Mouse (Mus musculus) MEL (cell line): ENCODE measurements around the gene Tepsin. TPM values are rescaled to one million over a fixed set of nuclear protein-coding genes. Genes with fewer than 3 reads are reported as not detected.

Experiments
- DNase-seq: peaks from one replicate; pipeline ENCODE4 v3.0.0; 2011; ENCODE audit warnings: low read depth, low spot score
- H3K27ac ChIP-seq: 2 replicates; pipeline ENCODE4 v1.5.1; 2012; ENCODE audit warnings: low read depth, mild to moderate bottlenecking, control low read depth, low read length, moderate library complexity; ENCODE audit not compliant: control insufficient read depth
- H3K27me3 ChIP-seq, 2 experiments: fragments of 150-350 bp in 1 of 2; sonication (generic) in 1 of 2; 2 replicates each; pipeline ENCODE4 v1.6.1; 2012; ENCODE audit warnings: low read length in 2 of 2, mild to moderate bottlenecking in 2 of 2, improper control_type of control experiment in 1 of 2, moderate library complexity in 1 of 2; ENCODE audit not compliant: insufficient read depth in 2 of 2, control insufficient read depth in 1 of 2
- H3K36me3 ChIP-seq, 2 experiments: 2 replicates each; pipeline ENCODE4 v1.6.1; 2012 to 2014; ENCODE audit warnings: low read length in 2 of 2, improper control_type of control experiment in 1 of 2, inconsistent platforms in 1 of 2, mild to moderate bottlenecking in 1 of 2; ENCODE audit not compliant: insufficient read depth in 2 of 2, control insufficient read depth in 1 of 2
- H3K4me1 ChIP-seq, 2 experiments: fragments of 150-350 bp in 1 of 2; sonication (generic) in 1 of 2; 2 replicates each; pipeline ENCODE4 v1.6.1; 2012; ENCODE audit warnings: low read length in 2 of 2, improper control_type of control experiment in 1 of 2, mild to moderate bottlenecking in 1 of 2; ENCODE audit not compliant: insufficient read depth in 2 of 2, control insufficient read depth in 1 of 2
- H3K4me3 ChIP-seq, 2 experiments: fragments of 150-350 bp in 1 of 2; sonication (generic) in 1 of 2; 2 replicates each; pipeline ENCODE4 v1.5.1; 2012; ENCODE audit warnings: low read depth in 2 of 2, low read length in 2 of 2, mild to moderate bottlenecking in 2 of 2, moderate library complexity in 2 of 2, control low read depth in 1 of 2, improper control_type of control experiment in 1 of 2; ENCODE audit not compliant: control insufficient read depth in 1 of 2, insufficient read depth in 1 of 2
- H3K79me2 ChIP-seq: 2 replicates; pipeline ENCODE4 v1.6.1; 2012; ENCODE audit warnings: mild to moderate bottlenecking, low read length, moderate library complexity; ENCODE audit not compliant: control insufficient read depth, poor library complexity, insufficient read depth
- H3K9ac ChIP-seq: 2 replicates; pipeline ENCODE4 v1.6.1; 2012; ENCODE audit warnings: low read depth, mild to moderate bottlenecking, control low read depth, low read length, moderate library complexity; ENCODE audit not compliant: control insufficient read depth, poor library complexity, severe bottlenecking
- H3K9me3 ChIP-seq: fragments of 150-350 bp; sonication (generic); replicated peaks from 2 replicates; pipeline ENCODE4 v1.6.1; 2012; ENCODE audit warnings: mild to moderate bottlenecking, low read length, improper control_type of control experiment, moderate library complexity; ENCODE audit not compliant: insufficient read depth
- CHD2 ChIP-seq: IDR thresholded peaks from 2 replicates; pipeline ENCODE4 v1.6.1; 2011; ENCODE audit warnings: low read length, improper control_type of control experiment
- CTCF ChIP-seq, 3 experiments: IDR thresholded peaks in 2 of 3; conservative IDR thresholded peaks in 1 of 3; 2 replicates each; pipeline ENCODE4 v1.5.1; 2011 to 2012; ENCODE audit warnings: low read length in 3 of 3, low read depth in 2 of 3, mild to moderate bottlenecking in 2 of 3, improper control_type of control experiment in 1 of 3, inconsistent platforms in 1 of 3, mixed read lengths in 1 of 3, moderate library complexity in 1 of 3; ENCODE audit not compliant: control insufficient read depth in 1 of 3, insufficient read depth in 1 of 3, poor library complexity in 1 of 3, severe bottlenecking in 1 of 3
- ELF1 ChIP-seq: IDR thresholded peaks from 2 replicates; pipeline ENCODE4 v1.6.1; 2014; ENCODE audit warnings: low read depth, mild to moderate bottlenecking, inconsistent platforms, low read length, improper control_type of control experiment, moderate library complexity
- GATA1 ChIP-seq: IDR thresholded peaks from 2 replicates; pipeline ENCODE4 v1.6.1; 2011; ENCODE audit warnings: low read depth, low read length, improper control_type of control experiment
- HCFC1 ChIP-seq: IDR thresholded peaks from 2 replicates; pipeline ENCODE4 v1.6.1; 2012; ENCODE audit warnings: low read depth, mild to moderate bottlenecking, inconsistent platforms, low read length, improper control_type of control experiment, moderate library complexity
- JUND ChIP-seq: IDR thresholded peaks from 2 replicates; pipeline ENCODE4 v1.6.1; 2011; ENCODE audit warnings: low read depth, mild to moderate bottlenecking, improper control_type of control experiment, low read length
- MAFK ChIP-seq: IDR thresholded peaks from 2 replicates; pipeline ENCODE4 v1.6.1; 2011; ENCODE audit warnings: low read depth, mild to moderate bottlenecking, low read length, improper control_type of control experiment, borderline replicate concordance
- MAX ChIP-seq: IDR thresholded peaks from 2 replicates; pipeline ENCODE4 v1.6.1; 2011; ENCODE audit warnings: low read length, improper control_type of control experiment
- MYB ChIP-seq: IDR thresholded peaks from 2 replicates; pipeline ENCODE4 v1.6.1; 2011; ENCODE audit warnings: mild to moderate bottlenecking, low read depth, low read length, improper control_type of control experiment
- NELFE ChIP-seq: IDR thresholded peaks from 2 replicates; pipeline ENCODE4 v1.6.1; 2011; ENCODE audit warnings: low read depth, low read length, improper control_type of control experiment
- SIN3A ChIP-seq: IDR thresholded peaks from 2 replicates; pipeline ENCODE4 v1.6.1; 2012; ENCODE audit warnings: low read length, improper control_type of control experiment, inconsistent platforms
- SMC3 ChIP-seq: IDR thresholded peaks from 2 replicates; pipeline ENCODE4 v1.6.1; 2011; ENCODE audit warnings: low read depth, low read length, improper control_type of control experiment
- TAL1 ChIP-seq: IDR thresholded peaks from 2 replicates; pipeline ENCODE4 v1.6.1; 2012; ENCODE audit warnings: mild to moderate bottlenecking, inconsistent platforms, low read length, moderate library complexity, mixed read lengths
- TBP ChIP-seq: IDR thresholded peaks from 2 replicates; pipeline ENCODE4 v1.8.0; 2011; ENCODE audit warnings: low read depth, low read length, improper control_type of control experiment
- TCF12 ChIP-seq: IDR thresholded peaks from 2 replicates; pipeline ENCODE4 v1.6.1; 2014; ENCODE audit warnings: low read depth, mild to moderate bottlenecking, inconsistent platforms, low read length, improper control_type of control experiment, moderate library complexity
- ZMIZ1 ChIP-seq: IDR thresholded peaks from 2 replicates; pipeline ENCODE4 v1.6.1; 2012; ENCODE audit warnings: low read depth, mild to moderate bottlenecking, inconsistent platforms, low read length, improper control_type of control experiment, moderate library complexity
- ZNF384 ChIP-seq: IDR thresholded peaks from 2 replicates; pipeline ENCODE4 v1.6.1; 2012; ENCODE audit warnings: low read depth, mild to moderate bottlenecking, inconsistent platforms, low read length, improper control_type of control experiment
- polyA plus RNA-seq, 2 experiments: library from polyadenylated mRNA; stranded (reverse) in 1 of 2; unstranded in 1 of 2; fragments of >175 nt in 1 of 2; fragments of >200 nt in 1 of 2; gene quantifications; 2 replicates each; pipeline versions ENCODE4 v1.2.1 to v1.2.4; 2012; ENCODE audit warnings: low replicate concordance in 2 of 2, low read depth in 1 of 2; ENCODE audit not compliant: insufficient read length in 2 of 2, insufficient read depth in 1 of 2, missing spikeins in 1 of 2
- total RNA-seq: library from RNA; depleted of rRNA; stranded (reverse); fragments of 300-350 nt; gene quantifications from 2 replicates; pipeline ENCODE4 v1.2.3, GENCODE M21; 2012

Gene Tepsin
- total and polyA plus RNA-seq, 3 experiments, result 14.3 to 16.6 TPM; not detected in 1

- no peak for DNase-seq
- no peak overlapping the region for H3K9ac ChIP-seq
- H3K9me3 ChIP-seq, result no peaks in the 10 kb centered on the region
- H3K36me3 ChIP-seq, result peaks cover 0 to 12% of the 10 kb centered on the region in 2 experiments; a peak in 3 of 4 replicates
- TF ChIP-seq MAFK (no peak), MAX (no peak), ELF1 (no peak), SIN3A (no peak), MYB (no peak), GATA1 (no peak), TAL1 (no peak), HCFC1 (no peak), JUND (no peak), SMC3 (no peak), ZMIZ1 (no peak)
- peaks cover 21% of the 10 kb centered on the region for H3K79me2 ChIP-seq
- no peak overlapping the region for H3K4me3 ChIP-seq
- no peaks in the 10 kb centered on the region for H3K27me3 ChIP-seq
- no peak overlapping the region for H3K27ac ChIP-seq
- peaks cover 7 to 14% of the 10 kb centered on the region in 2 experiments for H3K4me1 ChIP-seq
Measured at GRCm38 (mm10) chr11:120143708-120144497, 45.4 kb upstream of the Tepsin start.

GRCm38 (mm10) chr11:120142601-120143051 is 44.1 kb upstream of the Tepsin start:
- no peak for DNase-seq
- no peaks in the 10 kb centered on the region for H3K9me3 ChIP-seq
- peaks cover 0 to 23% of the 10 kb centered on the region in 2 experiments; a peak in 3 of 4 replicates for H3K36me3 ChIP-seq

GRCm38 (mm10) chr11:120140255-120140654 is 41.7 kb upstream of the Tepsin start:
- H3K79me2 ChIP-seq, result peaks cover 3% of the 10 kb centered on the region
- H3K36me3 ChIP-seq, result peaks cover 0 to 35% of the 10 kb centered on the region in 2 experiments; a peak in 3 of 4 replicates
- no peaks in the 10 kb centered on the region for H3K27me3 ChIP-seq
- H3K9ac ChIP-seq, result no peak overlapping the region
- no peak overlapping the region for H3K27ac ChIP-seq
- H3K4me1 ChIP-seq, result peaks cover 22 to 42% of the 10 kb centered on the region in 2 experiments
- no peak for DNase-seq
- H3K4me3 ChIP-seq, result no peak overlapping the region
- no peaks in the 10 kb centered on the region for H3K9me3 ChIP-seq
- no peak for TF ChIP-seq TAL1
- no peak for TF ChIP-seq CHD2
- no peak for TF ChIP-seq NELFE
- no peak for TF ChIP-seq MAFK
- TF ChIP-seq TCF12, result no peak
- TF ChIP-seq, all 39 proteins: peak for 0

More at GRCm38 (mm10) chr11:120142601-120143051, 44.1 kb upstream of the Tepsin start:
- Histone ChIP-seq H3K27me3 (no peaks in the 10 kb centered on the region), H3K4me1 (peaks cover 19 to 26% of the 10 kb centered on the region in 2 experiments), H3K27ac (no peak overlapping the region), H3K79me2 (peaks cover 9% of the 10 kb centered on the region), H3K4me3 (no peak overlapping the region), H3K9ac (no peak overlapping the region)
- TF ChIP-seq ZNF384 (peak; percentile 65), TBP (no peak), CTCF (IDR thresholded peaks at IDR 0.05 in 2 of 3, conservative IDR thresholded peaks at IDR 0.05 in 1 of 3; ENCODE audit: control insufficient read depth in 1 of 3, insufficient read depth in 1 of 3, low read depth in 2 of 3, low read length in 3 of 3, poor library complexity in 1 of 3, severe bottlenecking in 1 of 3) (no peak; a peak in 1 of 6 replicates)
